Mouse (Mus musculus) naive thymus-derived CD4-positive, alpha-beta T cell, adult 2 months (primary cell): ENCODE data around the gene Scin.

Experiments
- DNase-seq: peaks from one replicate; pipeline ENCODE4 v3.0.0-alpha.2; 2011; ENCODE audit warnings: low read depth

The Scin gene

GRCm38 (mm10) chr12:40108143-40108542 lies 25.9 kb downstream of the Scin start:
- DNase-seq, result no peak

- DNase-seq, result no peak
Observed at GRCm38 (mm10) chr12:40106874-40107273, 27.2 kb downstream of the Scin start.

- DNase-seq, result no peak
Observed at GRCm38 (mm10) chr12:40104750-40105149, 29.3 kb downstream of the Scin start.

GRCm38 (mm10) chr12:40102359-40102758 lies 31.7 kb downstream of the Scin start:
- DNase-seq, result no peak

- no peak for DNase-seq
Observed at GRCm38 (mm10) chr12:40099407-40099806, 34.6 kb downstream of the Scin start.

GRCm38 (mm10) chr12:40097449-40097848 lies 36.6 kb downstream of the Scin start:
- DNase-seq, result no peak

GRCm38 (mm10) chr12:40097023-40097422 lies 37.0 kb downstream of the Scin start:
- DNase-seq, result no peak

- DNase-seq, result no peak
Observed at GRCm38 (mm10) chr12:40096453-40096852, 37.6 kb downstream of the Scin start.

- DNase-seq, result peak; percentile 58
Observed at GRCm38 (mm10) chr12:40090017-40090416, 44.0 kb downstream of the Scin start.

GRCm38 (mm10) chr12:40085731-40086322 lies 48.2 kb downstream of the Scin start:
- DNase-seq, result no peak

- peak; percentile 66 for DNase-seq
Observed at GRCm38 (mm10) chr12:40082453-40083238, 51.4 kb downstream of the Scin start.

GRCm38 (mm10) chr12:40082048-40082447 lies 52.0 kb downstream of the Scin start:
- no peak for DNase-seq

- DNase-seq, result no peak
Observed at GRCm38 (mm10) chr12:40073660-40074059, 60.4 kb downstream of the Scin start.

GRCm38 (mm10) chr12:40047024-40047423 lies 87.0 kb downstream of the Scin start:
- no peak for DNase-seq

- DNase-seq, result no peak
Observed at GRCm38 (mm10) chr12:40043816-40044585, 90.0 kb downstream of the Scin start.

- peak; percentile 74 for DNase-seq
Observed at GRCm38 (mm10) chr12:40040067-40040466, 94.0 kb downstream of the Scin start.

- peak; percentile 95 for DNase-seq
Observed at GRCm38 (mm10) chr12:40037876-40038463, 96.1 kb downstream of the Scin start, which contains the start of gene Arl4a. TSS of gene Arl4a (minus strand) at chr12:40038025.

- peak; percentile 97 for DNase-seq
Observed at GRCm38 (mm10) chr12:40037226-40037813, 96.7 kb downstream of the Scin start.

GRCm38 (mm10) chr12:40036666-40037065 lies 97.4 kb downstream of the Scin start:
- DNase-seq, result peak; percentile 68

GRCm38 (mm10) chr12:40035506-40035905 lies 98.5 kb downstream of the Scin start:
- no peak for DNase-seq

- DNase-seq, result no peak
Observed at GRCm38 (mm10) chr12:40029201-40029600, 104.8 kb downstream of the Scin start.

- DNase-seq, result no peak
Observed at GRCm38 (mm10) chr12:40027846-40028245, 106.2 kb downstream of the Scin start.
